Mouse (Mus musculus): ENCODE data around the gene Dbn1.

- TF ChIP-seq CTCF (IDR thresholded peaks at IDR 0.05; ENCODE audit: extremely low read depth, insufficient read length, insufficient replicate concordance, low read depth, low read length) (no peak), POLR2A (IDR thresholded peaks at IDR 0.05; ENCODE audit: low read depth, low read length) (no peak)
Observed at GRCm38 (mm10) chr13:55473076-55473831, 14.7 kb downstream of the Dbn1 start.

Measured in small intestine, adult 2 months (tissue).